Mouse (Mus musculus): ENCODE data around the gene Pogk.

DNA sequence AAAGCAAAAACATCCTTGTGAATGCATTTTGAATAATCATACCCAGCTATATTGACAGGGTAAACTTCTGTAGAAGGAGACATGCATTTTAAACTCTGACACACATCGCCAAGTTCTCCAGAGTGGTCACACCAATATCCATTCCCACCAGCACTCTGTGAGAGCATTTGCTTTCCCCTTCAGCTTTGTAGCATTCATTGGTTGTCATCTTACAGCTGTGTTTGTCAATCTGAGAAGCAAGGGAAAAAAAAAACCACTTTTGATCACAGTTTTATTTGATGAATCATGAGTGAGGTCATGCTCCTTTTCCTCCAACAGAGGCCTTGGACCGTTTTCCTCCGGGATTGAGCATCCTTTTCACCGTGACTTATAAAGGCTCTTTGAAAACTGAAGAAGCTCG is 66.1 kb downstream of the Pogk start:
- no peak for TF ChIP-seq CTCF (IDR thresholded peaks at IDR 0.05; ENCODE audit: low read depth)
- no peak for TF ChIP-seq EP300 (IDR thresholded peaks at IDR 0.05; ENCODE audit: low read depth)
